Mouse (Mus musculus): ENCODE measurements around the gene Phc3.
"Not testable (repeated sequence)": the region's sequence is repeated elsewhere in the genome, so short reads cannot be mapped to it uniquely, and the experiment has no call there.

The Phc3 gene

GRCm38 (mm10) chr3:30868625-30869024 is 100.6 kb downstream of the Phc3 start:
- no peak for DNase-seq (ENCODE audit: low spot score)

GRCm38 (mm10) chr3:30868176-30868575 is 101.0 kb downstream of the Phc3 start:
- DNase-seq (ENCODE audit: low spot score), result no peak

- no peak for DNase-seq (ENCODE audit: low spot score)
Measured at GRCm38 (mm10) chr3:30864640-30865039, 104.6 kb downstream of the Phc3 start.

GRCm38 (mm10) chr3:30863712-30864435 is 105.3 kb downstream of the Phc3 start:
- no peak for DNase-seq (ENCODE audit: low spot score)

GRCm38 (mm10) chr3:30860705-30861104 is 108.5 kb downstream of the Phc3 start:
- DNase-seq (ENCODE audit: low spot score), result peak; percentile 34

DNA sequence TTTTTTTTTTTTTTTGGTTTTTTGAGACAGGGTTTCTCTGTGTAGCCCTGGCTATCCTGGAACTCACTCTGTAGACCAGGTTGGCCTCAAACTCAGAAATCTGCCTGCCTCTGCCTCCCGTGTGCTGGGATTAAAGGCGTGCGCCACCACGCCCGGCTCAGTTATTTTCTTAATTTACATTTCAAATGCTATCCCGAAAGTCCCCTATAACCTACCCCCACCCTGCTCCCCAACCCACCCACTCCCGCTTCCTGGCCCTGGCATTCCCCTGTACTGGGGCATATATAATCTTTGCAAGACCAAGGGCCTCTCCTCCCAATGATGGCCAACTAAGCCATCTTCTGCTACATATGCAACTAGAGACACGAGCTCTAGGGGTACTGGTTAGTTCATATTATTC is 109.6 kb downstream of the Phc3 start:
- DNase-seq (ENCODE audit: low spot score), result not testable (repeated sequence)

- DNase-seq (ENCODE audit: low spot score), result peak; percentile 74
Measured at GRCm38 (mm10) chr3:30855604-30856458, 113.4 kb downstream of the Phc3 start, which contains the start of gene Gpr160. Gene Gpr160 (plus strand): TSS chr3:30855950.

- no peak for DNase-seq (ENCODE audit: low spot score)
Measured at GRCm38 (mm10) chr3:30853596-30853995, 115.6 kb downstream of the Phc3 start.

GRCm38 (mm10) chr3:30851422-30851821 is 117.8 kb downstream of the Phc3 start:
- DNase-seq (ENCODE audit: low spot score), result no peak

Data from urinary bladder, postnatal 14 days (tissue).